Mouse (Mus musculus) liver, postnatal 0 days (tissue): ENCODE measurements around the gene Hs1bp3. TPM values are rescaled to one million over a fixed set of nuclear protein-coding genes. Genes with fewer than 3 reads are reported as not detected.
A peak's percentile ranks its signal among the peaks of the same experiment; 100 is the strongest.

Experiments used
- ATAC-seq: fragments of 200-750 bp; cut with Nextera tagmentation; 2 replicates; pipeline ENCODE4 v1.8.0; 2017; ENCODE audit warnings: mild to moderate bottlenecking, moderate library complexity
- DNase-seq: peaks from one replicate; pipeline ENCODE4 v3.0.0-alpha.2; 2016
- H3K27ac ChIP-seq: fragments of 300-500 bp; sonication (generic); 2 replicates; pipeline ENCODE4 v1.5.1; 2014; ENCODE audit warnings: antibody characterized with exemption, moderate library complexity, mild to moderate bottlenecking, low read depth
- H3K27me3 ChIP-seq: fragments of 300-500 bp; sonication (generic); 2 replicates; pipeline ENCODE4 v1.6.1; 2014; ENCODE audit warnings: low read length, control low read depth, mixed read lengths; ENCODE audit not compliant: insufficient read depth
- H3K36me3 ChIP-seq: fragments of 300-500 bp; sonication (generic); replicated peaks from 2 replicates; pipeline ENCODE4 v1.6.1; 2014; ENCODE audit warnings: mild to moderate bottlenecking, control low read depth, low read length, moderate library complexity, mixed read lengths; ENCODE audit not compliant: insufficient read depth
- H3K4me1 ChIP-seq: fragments of 300-500 bp; sonication (generic); 2 replicates; pipeline ENCODE4 v1.6.1; 2014; ENCODE audit warnings: antibody characterized with exemption, mild to moderate bottlenecking, control low read depth; ENCODE audit not compliant: insufficient read depth
- H3K4me2 ChIP-seq: fragments of 300-500 bp; sonication (generic); 2 replicates; pipeline ENCODE4 v1.6.1; 2014; ENCODE audit warnings: low read depth, mild to moderate bottlenecking, low read length, moderate library complexity, mixed read lengths
- H3K4me3 ChIP-seq: fragments of 300-500 bp; sonication (generic); 2 replicates; pipeline ENCODE4 v1.5.1; 2014; ENCODE audit warnings: low read depth, low read length
- H3K9ac ChIP-seq: fragments of 300-500 bp; sonication (generic); replicated peaks from 2 replicates; pipeline ENCODE4 v1.6.1; 2014; ENCODE audit warnings: mild to moderate bottlenecking, moderate library complexity
- H3K9me3 ChIP-seq: fragments of 300-500 bp; sonication (generic); 2 replicates; pipeline ENCODE4 v1.6.1; 2016; ENCODE audit warnings: mild to moderate bottlenecking, control low read depth, low read length, mixed read lengths
- CTCF ChIP-seq: sonication (generic); IDR thresholded peaks from 2 replicates; pipeline ENCODE4 v1.5.1; 2016; ENCODE audit warnings: antibody characterized with exemption, low read depth
- EP300 ChIP-seq: IDR thresholded peaks from 2 replicates; pipeline ENCODE4 v1.6.1; 2016; ENCODE audit warnings: antibody characterized with exemption, low read depth, mild to moderate bottlenecking
- WGBS: fragments of 180-500 bp; shearing (Covaris S2); extraction: QIAGEN DNeasy Blood & Tissue Kit; methylation state at CpG from one replicate; pipeline ENCODE4 v1.1.7; 2014; ENCODE audit not compliant: insufficient replicate concordance; 5-methylcytosine and 5-hydroxymethylcytosine counted together
- polyA plus RNA-seq: library from polyadenylated mRNA; unstranded; fragments of >200 nt; fragmentation: Nextera tagmentation; extraction: Ambion mirVana; gene quantifications from 2 replicates; pipeline ENCODE4 v1.2.1, GENCODE M21; 2015

Hs1bp3 gene
- 3.2 and 3.7 TPM in 2 replicates for polyA plus RNA-seq

- H3K27ac ChIP-seq, result peak within 1 kb of the TSS; percentile 22; the same call in 1 of the 2 replicates
- peaks cover 10% of the 10 kb centered on the region for H3K27me3 ChIP-seq
- DNase-seq (peak; percentile 93), ATAC-seq (peak; percentile 91)
- H3K4me3 ChIP-seq, result peak within 1 kb of the TSS; percentile 71
- H3K9ac ChIP-seq, result peak within 1 kb of the TSS; percentile 70
- 0 out of 2 replicates have a peak, but pooled peaks cover 2% of the 10 kb centered on the region for H3K4me1 ChIP-seq
- H3K4me2 ChIP-seq, result peak within 1 kb of the TSS; percentile 94
- no peaks in the 10 kb centered on the region for H3K9me3 ChIP-seq
- peaks cover 5% of the 10 kb centered on the region; the same call in 1 of the 2 replicates for H3K36me3 ChIP-seq
- TF ChIP-seq CTCF, result peak; percentile 96
- no peak for TF ChIP-seq EP300
- 1% methylated on average over 32 of the region's 38 CpGs for WGBS
Observed at GRCm38 (mm10) chr12:8313270-8313771, at the start of gene Hs1bp3. Hs1bp3 (plus strand) TSS chr12:8313432.

GRCm38 (mm10) chr12:8266311-8266710, 46.9 kb upstream of the Hs1bp3 start:
- TF ChIP-seq EP300 (no peak), CTCF (no peak)
- ATAC-seq (no peak), DNase-seq (no peak)
- H3K36me3 ChIP-seq, result 0 out of 2 replicates have a peak, but pooled peaks cover 5% of the 10 kb centered on the region
- no peaks in the 10 kb centered on the region for H3K27me3 ChIP-seq
- H3K9ac ChIP-seq, result no peak overlapping the region
- no peaks in the 10 kb centered on the region for H3K9me3 ChIP-seq
- H3K4me2 ChIP-seq, result no peak overlapping the region
- H3K4me1 ChIP-seq, result no peaks in the 10 kb centered on the region
- WGBS, result 84% methylated on average over 7 of the region's 7 CpGs
- no peak overlapping the region for H3K27ac ChIP-seq
- no peak overlapping the region for H3K4me3 ChIP-seq

- no peak overlapping the region for H3K9ac ChIP-seq
- no peaks in the 10 kb centered on the region for H3K27me3 ChIP-seq
- no peak for TF ChIP-seq EP300
- TF ChIP-seq CTCF, result no peak
- ATAC-seq, result no peak
- DNase-seq, result no peak
- no peaks in the 10 kb centered on the region for H3K9me3 ChIP-seq
- H3K36me3 ChIP-seq, result 0 out of 2 replicates have a peak, but pooled peaks cover 5% of the 10 kb centered on the region
- no peak overlapping the region for H3K4me3 ChIP-seq
- H3K4me2 ChIP-seq, result no peak overlapping the region
- H3K4me1 ChIP-seq, result 0 out of 2 replicates have a peak, but pooled peaks cover 8% of the 10 kb centered on the region
- 75% methylated on average over 11 of the region's 11 CpGs for WGBS
- no peak overlapping the region for H3K27ac ChIP-seq
Observed at GRCm38 (mm10) chr12:8269627-8270026, 43.6 kb upstream of the Hs1bp3 start.

GRCm38 (mm10) chr12:8271405-8271804, 41.8 kb upstream of the Hs1bp3 start:
- Histone ChIP-seq H3K4me1 (0 out of 2 replicates have a peak, but pooled peaks cover 8% of the 10 kb centered on the region), H3K9ac (no peak overlapping the region), H3K27me3 (no peaks in the 10 kb centered on the region), H3K4me3 (no peak overlapping the region), H3K27ac (no peak overlapping the region), H3K36me3 (0 out of 2 replicates have a peak, but pooled peaks cover 9% of the 10 kb centered on the region), H3K9me3 (no peaks in the 10 kb centered on the region), H3K4me2 (no peak overlapping the region)
- ATAC-seq, result no peak
- no peak for DNase-seq
- TF ChIP-seq EP300, result no peak
- no peak for TF ChIP-seq CTCF
- 44% methylated on average over 2 of the region's 2 CpGs for WGBS

- H3K4me2 ChIP-seq, result no peak overlapping the region
- no peak overlapping the region for H3K4me3 ChIP-seq
- H3K4me1 ChIP-seq, result 0 out of 2 replicates have a peak, but pooled peaks cover 8% of the 10 kb centered on the region
- H3K27me3 ChIP-seq, result no peaks in the 10 kb centered on the region
- no peak overlapping the region for H3K9ac ChIP-seq
- H3K36me3 ChIP-seq, result 0 out of 2 replicates have a peak, but pooled peaks cover 10% of the 10 kb centered on the region
- DNase-seq, result no peak
- no peak for ATAC-seq
- WGBS, result 83% methylated on average over 6 of the region's 6 CpGs
- no peak for TF ChIP-seq EP300
- no peak for TF ChIP-seq CTCF
- H3K9me3 ChIP-seq, result no peaks in the 10 kb centered on the region
- no peak overlapping the region for H3K27ac ChIP-seq
Observed at GRCm38 (mm10) chr12:8273471-8274171, 39.6 kb upstream of the Hs1bp3 start.

GRCm38 (mm10) chr12:8275424-8275823, 37.8 kb upstream of the Hs1bp3 start:
- H3K4me2 ChIP-seq, result no peak overlapping the region
- H3K9me3 ChIP-seq, result no peaks in the 10 kb centered on the region
- DNase-seq (no peak), ATAC-seq (no peak)
- H3K36me3 ChIP-seq, result 0 out of 2 replicates have a peak, but pooled peaks cover 5% of the 10 kb centered on the region
- no peaks in the 10 kb centered on the region for H3K27me3 ChIP-seq
- no peak overlapping the region for H3K27ac ChIP-seq
- H3K9ac ChIP-seq, result no peak overlapping the region
- WGBS, result 88% methylated on average over 4 of the region's 4 CpGs
- H3K4me3 ChIP-seq, result no peak overlapping the region
- H3K4me1 ChIP-seq, result 0 out of 2 replicates have a peak, but pooled peaks cover 8% of the 10 kb centered on the region
- no peak for TF ChIP-seq EP300
- TF ChIP-seq CTCF, result no peak
